Mouse (Mus musculus) ES-Bruce4 (cell line): ENCODE results near the gene Ptprm. TPM values are rescaled to one million over a fixed set of nuclear protein-coding genes. Genes with fewer than 3 reads are reported as not detected.

ENCODE experiments used
- H3K27ac ChIP-seq: 2 replicates; pipeline ENCODE4 v1.5.1; 2012; ENCODE audit warnings: low read length, inconsistent platforms; ENCODE audit not compliant: insufficient read depth
- H3K27me3 ChIP-seq: 2 replicates; pipeline ENCODE4 v1.6.1; 2012; ENCODE audit warnings: mild to moderate bottlenecking, low read length, inconsistent platforms; ENCODE audit not compliant: control insufficient read depth, poor library complexity, insufficient read depth, severe bottlenecking
- H3K36me3 ChIP-seq: 2 replicates; pipeline ENCODE4 v1.6.1; 2012; ENCODE audit warnings: inconsistent platforms, mild to moderate bottlenecking, low read length, moderate library complexity; ENCODE audit not compliant: control insufficient read depth, poor library complexity, insufficient read depth, severe bottlenecking
- H3K4me1 ChIP-seq: one replicate; pipeline ENCODE4 v1.8.1; 2011; ENCODE audit warnings: low read length; ENCODE audit not compliant: control insufficient read depth, insufficient read depth
- H3K4me3 ChIP-seq: 2 replicates; pipeline ENCODE4 v1.5.1; 2011; ENCODE audit warnings: low read depth, mild to moderate bottlenecking, low read length
- H3K9ac ChIP-seq: 2 replicates; pipeline ENCODE4 v1.6.1; 2012; ENCODE audit warnings: low read depth, mild to moderate bottlenecking, inconsistent platforms; ENCODE audit not compliant: poor library complexity, severe bottlenecking
- H3K9me3 ChIP-seq: replicated peaks from 2 replicates; pipeline ENCODE4 v1.6.1; 2012; ENCODE audit warnings: mild to moderate bottlenecking, low read length, inconsistent platforms; ENCODE audit not compliant: control insufficient read depth, poor library complexity, insufficient read depth, severe bottlenecking
- CTCF ChIP-seq: IDR thresholded peaks from one replicate; pipeline ENCODE4 v1.8.1; 2011; ENCODE audit warnings: low read depth, low read length
- EP300 ChIP-seq: IDR thresholded peaks from 2 replicates; pipeline ENCODE4 v1.6.1; 2011; ENCODE audit warnings: low read depth, low read length; ENCODE audit not compliant: insufficient read depth
- POLR2A ChIP-seq: IDR thresholded peaks from one replicate; pipeline ENCODE4 v1.8.1; 2011; ENCODE audit warnings: low read length; ENCODE audit not compliant: insufficient read depth
- polyA plus RNA-seq: library from polyadenylated mRNA; stranded (reverse); fragments of >200 nt; gene quantifications from 2 replicates; pipeline ENCODE4 v1.2.4, GENCODE M21; 2011; ENCODE audit warnings: low read depth; ENCODE audit not compliant: missing spikeins, insufficient read depth, insufficient read length

Gene Ptprm
- polyA plus RNA-seq, 1 experiment: 10.8 TPM

GRCm38 (mm10) chr17:66925611-66926010, 428.6 kb downstream of the Ptprm start:
- Histone ChIP-seq H3K36me3 (no peaks in the 10 kb centered on the region), H3K27ac (no peak overlapping the region), H3K9ac (no peak overlapping the region), H3K4me3 (no peak overlapping the region), H3K27me3 (no peaks in the 10 kb centered on the region), H3K4me1 (no peaks in the 10 kb centered on the region), H3K9me3 (0 out of 2 replicates have a peak, but pooled peaks cover 4% of the 10 kb centered on the region)
- no peak for TF ChIP-seq POLR2A
- TF ChIP-seq CTCF: no peak
- no peak for TF ChIP-seq EP300

GRCm38 (mm10) chr17:66914696-66915095, 439.6 kb downstream of the Ptprm start:
- H3K36me3 ChIP-seq: no peaks in the 10 kb centered on the region
- no peaks in the 10 kb centered on the region for H3K27me3 ChIP-seq
- no peaks in the 10 kb centered on the region; the same call in 1 of the 2 replicates for H3K9me3 ChIP-seq
- H3K4me1 ChIP-seq: no peaks in the 10 kb centered on the region
- H3K4me3 ChIP-seq: no peak overlapping the region
- no peak overlapping the region for H3K27ac ChIP-seq
- H3K9ac ChIP-seq: no peak overlapping the region
- TF ChIP-seq POLR2A (no peak), EP300 (no peak), CTCF (no peak)

- no peaks in the 10 kb centered on the region for H3K36me3 ChIP-seq
- no peak overlapping the region for H3K4me3 ChIP-seq
- no peaks in the 10 kb centered on the region for H3K27me3 ChIP-seq
- H3K27ac ChIP-seq: no peak overlapping the region
- H3K9me3 ChIP-seq: no peaks in the 10 kb centered on the region; the same call in 1 of the 2 replicates
- TF ChIP-seq EP300 (no peak), CTCF (no peak)
- H3K4me1 ChIP-seq: no peaks in the 10 kb centered on the region
- no peak overlapping the region for H3K9ac ChIP-seq
Measured at GRCm38 (mm10) chr17:66912533-66912932, 441.7 kb downstream of the Ptprm start.

GRCm38 (mm10) chr17:66912120-66912519, 442.1 kb downstream of the Ptprm start:
- no peaks in the 10 kb centered on the region for H3K27me3 ChIP-seq
- no peak overlapping the region for H3K4me3 ChIP-seq
- H3K27ac ChIP-seq: no peak overlapping the region
- H3K9ac ChIP-seq: no peak overlapping the region
- TF ChIP-seq EP300 (no peak), CTCF (no peak), POLR2A (no peak)
- H3K36me3 ChIP-seq: no peaks in the 10 kb centered on the region
- H3K4me1 ChIP-seq: no peaks in the 10 kb centered on the region
- H3K9me3 ChIP-seq: no peaks in the 10 kb centered on the region; the same call in 1 of the 2 replicates

- no peak overlapping the region for H3K9ac ChIP-seq
- no peaks in the 10 kb centered on the region for H3K9me3 ChIP-seq
- TF ChIP-seq EP300: no peak
- TF ChIP-seq CTCF: no peak
- no peak for TF ChIP-seq POLR2A
- H3K27me3 ChIP-seq: no peaks in the 10 kb centered on the region
- no peaks in the 10 kb centered on the region for H3K4me1 ChIP-seq
- no peak overlapping the region for H3K27ac ChIP-seq
- no peaks in the 10 kb centered on the region for H3K36me3 ChIP-seq
- no peak overlapping the region for H3K4me3 ChIP-seq
Measured at GRCm38 (mm10) chr17:66909901-66910300, 444.4 kb downstream of the Ptprm start.

GRCm38 (mm10) chr17:66908921-66909320, 445.3 kb downstream of the Ptprm start:
- H3K4me3 ChIP-seq: no peak overlapping the region
- H3K9ac ChIP-seq: no peak overlapping the region
- H3K9me3 ChIP-seq: no peaks in the 10 kb centered on the region
- H3K27ac ChIP-seq: no peak overlapping the region
- H3K27me3 ChIP-seq: no peaks in the 10 kb centered on the region
- no peaks in the 10 kb centered on the region for H3K36me3 ChIP-seq
- TF ChIP-seq EP300: no peak
- no peak for TF ChIP-seq POLR2A
- TF ChIP-seq CTCF: no peak
- H3K4me1 ChIP-seq: no peaks in the 10 kb centered on the region

GRCm38 (mm10) chr17:66894181-66894580, 460.1 kb downstream of the Ptprm start:
- Histone ChIP-seq H3K9ac (no peak overlapping the region), H3K27me3 (no peaks in the 10 kb centered on the region), H3K4me3 (no peak overlapping the region), H3K27ac (no peak overlapping the region), H3K9me3 (no peaks in the 10 kb centered on the region), H3K36me3 (no peaks in the 10 kb centered on the region), H3K4me1 (no peaks in the 10 kb centered on the region)
- TF ChIP-seq EP300 (no peak), POLR2A (no peak), CTCF (no peak)
